Mouse (Mus musculus): ENCODE measurements at regions not wholly inside any gene's neighbourhood (a gene's known extent, or its start where the extent isn't known, plus 50 kb on each side); places are given as distances from the start of the nearest gene placed in this dataset.
"Not testable (repeated sequence)": the region's sequence is repeated elsewhere in the genome, so short reads cannot be mapped to it uniquely, and the experiment has no call there.

GRCm38 (mm10) chr6:84310635-84311241, 283.0 kb downstream of the Cyp26b1 start:
- H3ac ChIP-seq (ENCODE audit: control insufficient read depth, insufficient read length, low read depth): no peak overlapping the region
- H3K79me2 ChIP-seq (ENCODE audit: control insufficient read depth, insufficient read depth): no peaks in the 10 kb centered on the region
- no peaks in the 10 kb centered on the region for H3K79me3 ChIP-seq (ENCODE audit: low read depth)
- no peaks in the 10 kb centered on the region for H3K36me3 ChIP-seq (ENCODE audit: control insufficient read depth, insufficient read depth)
- TF ChIP-seq MAX (IDR thresholded peaks at IDR 0.05) (no peak), CTCF (IDR thresholded peaks at IDR 0.05; ENCODE audit: control insufficient read depth, insufficient read depth, insufficient read length) (no peak), MYOG (IDR thresholded peaks at IDR 0.05; ENCODE audit: control insufficient read depth, extremely low read depth, insufficient read length) (no peak), FOSL1 (IDR thresholded peaks at IDR 0.05; ENCODE audit: insufficient read depth, low read length, poor library complexity, severe bottlenecking) (no peak), MYOD1 (IDR thresholded peaks at IDR 0.05; ENCODE audit: control insufficient read depth, insufficient read length, low read depth) (no peak), CEBPB (IDR thresholded peaks at IDR 0.05; ENCODE audit: low read depth) (no peak), USF1 (IDR thresholded peaks at IDR 0.05; ENCODE audit: low read depth) (no peak)
- H3K27me3 ChIP-seq (ENCODE audit: control insufficient read depth, insufficient read depth, insufficient read length): no peaks in the 10 kb centered on the region
- no peak overlapping the region for H3K4me3 ChIP-seq (ENCODE audit: insufficient read depth, poor library complexity, severe bottlenecking)

- H3K79me2 ChIP-seq (ENCODE audit: control insufficient read depth, insufficient read depth): no peaks in the 10 kb centered on the region
- H3K4me3 ChIP-seq (ENCODE audit: insufficient read depth, poor library complexity, severe bottlenecking): no peak overlapping the region
- no peak overlapping the region for H3ac ChIP-seq (ENCODE audit: control insufficient read depth, insufficient read length, low read depth)
- no peaks in the 10 kb centered on the region for H3K27me3 ChIP-seq (ENCODE audit: control insufficient read depth, insufficient read depth, insufficient read length)
- H3K36me3 ChIP-seq (ENCODE audit: control insufficient read depth, insufficient read depth): no peaks in the 10 kb centered on the region
- no peaks in the 10 kb centered on the region for H3K79me3 ChIP-seq (ENCODE audit: low read depth)
- no peak for TF ChIP-seq MYOD1 (IDR thresholded peaks at IDR 0.05; ENCODE audit: control insufficient read depth, insufficient read length, low read depth)
- TF ChIP-seq CTCF (IDR thresholded peaks at IDR 0.05; ENCODE audit: control insufficient read depth, insufficient read depth, insufficient read length): no peak
- no peak for TF ChIP-seq FOSL1 (IDR thresholded peaks at IDR 0.05; ENCODE audit: insufficient read depth, low read length, poor library complexity, severe bottlenecking)
Measured at GRCm38 (mm10) chr6:84307556-84307955, 286.2 kb downstream of the Cyp26b1 start.

DNA sequence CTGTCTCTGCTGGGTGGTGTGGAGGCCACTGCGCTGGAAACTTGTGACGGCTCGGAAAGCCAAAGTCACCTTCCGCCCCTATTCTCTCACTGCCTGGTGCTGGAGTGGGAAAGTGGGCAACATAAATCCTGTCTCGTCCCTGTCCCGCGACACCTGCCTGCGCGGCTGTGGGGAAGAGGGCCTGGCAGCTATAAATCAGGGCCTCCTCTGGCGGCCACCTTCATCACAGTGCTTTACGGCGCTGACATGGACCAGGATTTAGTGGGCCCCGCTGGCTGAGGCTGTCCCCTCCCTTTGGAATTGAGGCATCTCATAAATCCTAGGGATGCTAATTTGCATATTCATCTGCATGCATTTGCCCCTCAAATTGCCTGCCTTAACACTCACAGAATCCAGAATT, 287.1 kb downstream of the Cyp26b1 start:
- H3K4me3 ChIP-seq (ENCODE audit: insufficient read depth, poor library complexity, severe bottlenecking): no peak overlapping the region
- no peaks in the 10 kb centered on the region for H3K79me3 ChIP-seq (ENCODE audit: low read depth)

GRCm38 (mm10) chr6:84305093-84305492, 288.6 kb downstream of the Cyp26b1 start:
- Histone ChIP-seq H3K79me3 (ENCODE audit: low read depth) (no peaks in the 10 kb centered on the region), H3K4me3 (ENCODE audit: insufficient read depth, poor library complexity, severe bottlenecking) (no peak overlapping the region), H3K79me2 (ENCODE audit: control insufficient read depth, insufficient read depth) (no peaks in the 10 kb centered on the region), H3K27me3 (ENCODE audit: control insufficient read depth, insufficient read depth, insufficient read length) (no peaks in the 10 kb centered on the region), H3K36me3 (ENCODE audit: control insufficient read depth, insufficient read depth) (no peaks in the 10 kb centered on the region), H3ac (ENCODE audit: control insufficient read depth, insufficient read length, low read depth) (no peak overlapping the region)
- TF ChIP-seq USF1 (IDR thresholded peaks at IDR 0.05; ENCODE audit: low read depth) (no peak), MYOG (IDR thresholded peaks at IDR 0.05; ENCODE audit: control insufficient read depth, extremely low read depth, insufficient read length) (no peak), CEBPB (IDR thresholded peaks at IDR 0.05; ENCODE audit: low read depth) (no peak), FOSL1 (IDR thresholded peaks at IDR 0.05; ENCODE audit: insufficient read depth, low read length, poor library complexity, severe bottlenecking) (no peak), CTCF (IDR thresholded peaks at IDR 0.05; ENCODE audit: control insufficient read depth, insufficient read depth, insufficient read length) (no peak), MYOD1 (IDR thresholded peaks at IDR 0.05; ENCODE audit: control insufficient read depth, insufficient read length, low read depth) (no peak), MAX (IDR thresholded peaks at IDR 0.05) (no peak)

More for the DNA sequence above, 287.1 kb downstream of the Cyp26b1 start:
- Histone ChIP-seq H3K27me3 (ENCODE audit: control insufficient read depth, insufficient read depth, insufficient read length) (no peaks in the 10 kb centered on the region), H3ac (ENCODE audit: control insufficient read depth, insufficient read length, low read depth) (no peak overlapping the region), H3K79me2 (ENCODE audit: control insufficient read depth, insufficient read depth) (no peaks in the 10 kb centered on the region), H3K36me3 (ENCODE audit: control insufficient read depth, insufficient read depth) (no peaks in the 10 kb centered on the region)
- TF ChIP-seq MYOG (IDR thresholded peaks at IDR 0.05; ENCODE audit: control insufficient read depth, extremely low read depth, insufficient read length): no peak
- TF ChIP-seq MAX (IDR thresholded peaks at IDR 0.05): no peak
- no peak for TF ChIP-seq CTCF (IDR thresholded peaks at IDR 0.05; ENCODE audit: control insufficient read depth, insufficient read depth, insufficient read length)
- no peak for TF ChIP-seq CEBPB (IDR thresholded peaks at IDR 0.05; ENCODE audit: low read depth)
- TF ChIP-seq USF1 (IDR thresholded peaks at IDR 0.05; ENCODE audit: low read depth): no peak
- TF ChIP-seq FOSL1 (IDR thresholded peaks at IDR 0.05; ENCODE audit: insufficient read depth, low read length, poor library complexity, severe bottlenecking): no peak
- TF ChIP-seq MYOD1 (IDR thresholded peaks at IDR 0.05; ENCODE audit: control insufficient read depth, insufficient read length, low read depth): no peak

GRCm38 (mm10) chr6:84302916-84303315, 290.8 kb downstream of the Cyp26b1 start:
- not testable (repeated sequence) for H3K79me2 ChIP-seq (ENCODE audit: control insufficient read depth, insufficient read depth)

DNA sequence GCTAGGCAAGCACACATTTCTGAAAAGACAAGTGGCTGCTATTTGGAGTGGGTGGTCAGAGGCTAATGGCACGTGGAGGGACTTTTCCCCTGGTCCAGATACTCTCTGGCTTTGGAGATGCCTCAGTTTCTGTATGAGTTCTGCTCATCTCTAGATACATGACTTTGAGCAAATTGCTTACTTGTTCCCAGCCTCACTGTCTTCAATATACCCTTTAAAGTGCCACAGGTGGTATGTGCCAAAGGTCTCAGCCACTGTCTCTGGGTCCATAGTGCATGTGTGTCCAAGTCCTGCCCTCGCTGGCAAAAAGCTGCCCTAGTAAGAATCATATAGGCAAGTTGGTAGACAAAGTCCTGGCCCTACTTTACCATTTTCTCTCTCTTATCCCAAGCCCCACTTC, 291.5 kb downstream of the Dysf start:
- Histone ChIP-seq H3K36me3 (ENCODE audit: control insufficient read depth, insufficient read depth) (no peaks in the 10 kb centered on the region), H3K79me2 (ENCODE audit: control insufficient read depth, insufficient read depth) (no peaks in the 10 kb centered on the region)
- TF ChIP-seq CTCF (IDR thresholded peaks at IDR 0.05; ENCODE audit: control insufficient read depth, insufficient read depth, insufficient read length): no peak
- no peak for TF ChIP-seq MAX (IDR thresholded peaks at IDR 0.05)
- TF ChIP-seq USF1 (IDR thresholded peaks at IDR 0.05; ENCODE audit: low read depth): no peak
- TF ChIP-seq MYOD1 (IDR thresholded peaks at IDR 0.05; ENCODE audit: control insufficient read depth, insufficient read length, low read depth): no peak
- TF ChIP-seq CEBPB (IDR thresholded peaks at IDR 0.05; ENCODE audit: low read depth): no peak
- no peak for TF ChIP-seq MYOG (IDR thresholded peaks at IDR 0.05; ENCODE audit: control insufficient read depth, extremely low read depth, insufficient read length)
- TF ChIP-seq FOSL1 (IDR thresholded peaks at IDR 0.05; ENCODE audit: insufficient read depth, low read length, poor library complexity, severe bottlenecking): no peak

More at GRCm38 (mm10) chr6:84302916-84303315, 290.8 kb downstream of the Cyp26b1 start:
- H3K27me3 ChIP-seq (ENCODE audit: control insufficient read depth, insufficient read depth, insufficient read length); H3K36me3 ChIP-seq (ENCODE audit: control insufficient read depth, insufficient read depth); H3K4me3 ChIP-seq (ENCODE audit: insufficient read depth, poor library complexity, severe bottlenecking); H3ac ChIP-seq (ENCODE audit: control insufficient read depth, insufficient read length, low read depth); H3K79me3 ChIP-seq (ENCODE audit: low read depth): not testable (repeated sequence)

More for the DNA sequence above, 291.5 kb downstream of the Dysf start:
- Histone ChIP-seq H3K4me3 (ENCODE audit: insufficient read depth, poor library complexity, severe bottlenecking) (no peak overlapping the region), H3K79me3 (ENCODE audit: low read depth) (no peaks in the 10 kb centered on the region), H3K27me3 (ENCODE audit: control insufficient read depth, insufficient read depth, insufficient read length) (no peaks in the 10 kb centered on the region), H3ac (ENCODE audit: control insufficient read depth, insufficient read length, low read depth) (no peak overlapping the region)

Data from C2C12 (cell line).